Mouse (Mus musculus) common myeloid progenitor, adult 5-6 weeks (primary cell): ENCODE results near the gene Scn5a. TPM values are rescaled to one million over a fixed set of nuclear protein-coding genes. Genes with fewer than 3 reads are reported as not detected.

Experiments used
- ATAC-seq: replicated peaks from 2 replicates; pipeline ENCODE4 v1.8.0; 2016; ENCODE audit warnings: low read depth, mild to moderate bottlenecking, moderate TSS enrichment, inconsistent platforms; ENCODE audit not compliant: poor library complexity, severe bottlenecking
- total RNA-seq: library from RNA; stranded (forward); fragments of 200-1000, 187-1606 nt; gene quantifications from 2 replicates; pipeline ENCODE4 v1.2.3, GENCODE M21; 2017

The Scn5a gene
- total RNA-seq, 1 experiment from 2014 or later: not detected

DNA sequence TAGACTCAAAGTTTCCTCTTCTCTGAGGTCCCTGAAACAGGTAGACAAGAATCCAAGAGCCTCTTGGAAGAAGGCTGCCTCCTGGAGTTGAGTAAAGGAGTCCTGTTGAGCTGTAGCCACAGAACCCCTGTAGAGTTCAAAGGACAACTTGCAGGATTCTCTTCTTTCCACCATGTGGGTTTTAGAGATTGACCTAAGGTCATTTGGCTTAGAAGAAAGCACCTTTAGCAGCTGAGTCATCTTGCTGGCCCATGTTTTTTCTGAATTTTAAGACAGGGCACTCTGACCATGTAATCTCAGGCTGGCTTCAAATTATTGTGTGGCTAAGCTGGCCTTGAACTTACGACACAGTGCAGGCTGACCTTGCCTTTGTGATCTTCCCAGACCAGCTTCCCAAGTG, 105.8 kb downstream of the Scn5a start:
- ATAC-seq: no peak

DNA sequence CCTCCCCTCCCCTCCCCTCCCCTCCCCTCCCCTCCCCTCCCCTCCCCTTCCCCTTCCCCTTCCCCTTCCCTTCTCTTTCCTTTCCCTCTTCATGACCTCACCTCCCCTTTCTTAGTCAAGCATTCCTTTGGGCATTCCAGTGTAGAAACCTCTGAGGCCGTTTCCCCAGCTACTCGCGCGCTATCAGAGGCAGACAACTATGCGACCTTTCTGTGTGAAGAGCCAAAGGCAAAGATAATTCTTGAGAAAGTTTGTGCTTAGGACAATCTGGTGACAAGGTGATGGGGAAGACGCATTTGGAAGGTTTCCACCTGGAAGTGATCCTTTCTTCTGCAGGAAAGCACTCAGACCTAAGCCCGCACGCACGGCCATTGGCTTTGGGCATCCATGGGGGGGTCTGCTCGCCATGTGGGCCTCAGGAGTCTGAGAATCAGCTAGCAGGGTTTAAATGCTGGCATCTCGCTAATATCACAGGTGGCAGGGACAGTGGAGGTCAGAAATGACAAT, 106.4 kb downstream of the Scn5a start:
- ATAC-seq: no peak

DNA sequence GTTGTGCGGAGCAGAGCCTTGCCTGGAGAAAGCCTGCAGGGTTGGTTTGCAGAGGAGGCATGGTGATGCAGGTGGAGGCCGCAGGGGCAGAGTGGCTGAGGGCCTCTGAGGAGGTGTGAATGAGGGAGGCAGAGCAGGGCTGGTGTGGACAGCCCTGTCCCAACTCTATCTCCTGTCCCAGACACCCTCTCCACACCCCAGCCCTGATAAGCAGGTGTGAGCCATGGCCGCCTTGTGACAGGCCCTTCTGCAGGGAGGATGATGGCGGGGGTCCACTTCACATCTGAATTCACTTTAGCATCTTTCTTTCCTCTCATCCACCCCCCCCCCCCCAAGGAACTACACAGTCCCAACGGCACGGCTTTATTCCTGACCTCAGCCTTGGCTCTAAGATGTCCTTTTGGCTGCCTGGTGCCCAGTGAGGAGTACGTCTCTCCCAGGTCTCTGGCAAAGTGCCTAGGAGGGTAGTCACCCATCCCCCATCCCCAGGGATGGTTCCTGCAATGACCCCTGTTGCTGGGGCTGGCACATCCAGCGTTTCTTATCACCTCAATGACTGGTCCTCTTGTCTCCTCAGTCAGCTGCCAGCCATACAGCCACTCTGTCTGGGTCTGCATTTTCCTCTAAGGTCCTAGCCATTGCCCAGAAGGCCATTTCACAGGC, 109.0 kb downstream of the Scn5a start:
- ATAC-seq: 0 out of 2 replicates have a peak, but pooled peaks have one; percentile 21

DNA sequence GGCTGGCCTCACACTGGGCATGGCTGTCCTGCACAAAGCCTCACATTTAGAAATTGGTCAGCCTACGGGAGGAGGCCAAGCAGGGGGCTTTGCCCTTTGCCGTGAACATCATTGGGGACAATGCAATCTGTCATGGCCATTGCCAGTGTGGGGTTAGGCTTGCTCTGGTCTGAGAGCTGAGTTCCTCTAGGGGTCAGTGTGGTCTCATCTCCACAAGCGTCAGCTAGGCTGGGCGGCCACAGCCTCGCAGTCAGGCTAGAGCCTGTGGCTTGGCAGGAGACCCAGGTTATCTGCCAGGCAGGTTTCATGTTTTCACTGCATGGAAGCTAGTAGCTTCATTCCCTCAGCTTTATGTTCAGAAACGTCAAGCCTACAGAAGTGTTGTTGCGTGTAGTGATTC, 113.2 kb downstream of the Scn5a start:
- ATAC-seq: peak; percentile 88

DNA sequence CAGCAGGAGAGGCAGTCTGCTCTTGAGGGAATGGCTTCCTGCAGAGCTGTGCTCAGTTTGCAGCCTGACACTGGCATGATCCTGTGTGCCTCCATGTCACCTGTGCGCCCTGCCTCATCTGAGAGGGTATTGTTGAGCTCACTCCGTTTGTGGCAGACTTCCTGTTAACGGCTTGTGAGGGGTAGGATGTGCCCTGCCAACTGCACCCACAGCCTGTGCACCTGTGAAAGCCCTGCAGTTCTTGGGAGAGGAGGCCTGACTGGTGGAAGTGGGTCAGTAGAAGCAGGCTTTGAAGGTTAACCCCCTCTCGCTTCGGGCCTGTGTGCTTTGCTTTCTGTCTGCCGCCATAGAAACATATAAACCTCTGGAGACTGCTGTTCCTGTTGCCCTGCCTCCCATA, 113.8 kb downstream of the Scn5a start:
- no peak for ATAC-seq

DNA sequence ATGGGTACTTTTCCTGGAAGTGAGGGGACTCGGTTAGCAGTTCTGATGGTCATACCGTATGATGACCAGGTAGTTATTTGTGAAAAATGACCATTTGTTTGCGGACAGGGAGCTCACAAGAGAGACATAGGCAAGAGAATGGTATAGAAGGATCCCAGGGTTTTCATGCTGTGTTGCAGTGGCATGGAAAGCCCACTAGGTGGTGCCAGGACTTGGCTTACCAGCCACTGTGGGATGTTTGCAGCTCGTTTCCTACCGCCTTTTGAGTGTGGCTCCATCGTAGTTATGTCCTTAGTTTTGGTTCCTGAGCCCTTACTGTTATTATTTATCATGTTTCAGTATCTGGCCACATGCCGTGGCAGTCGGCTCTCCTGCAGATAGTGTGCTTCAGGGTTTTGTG, 118.4 kb downstream of the Scn5a start:
- ATAC-seq: peak; percentile 92

DNA sequence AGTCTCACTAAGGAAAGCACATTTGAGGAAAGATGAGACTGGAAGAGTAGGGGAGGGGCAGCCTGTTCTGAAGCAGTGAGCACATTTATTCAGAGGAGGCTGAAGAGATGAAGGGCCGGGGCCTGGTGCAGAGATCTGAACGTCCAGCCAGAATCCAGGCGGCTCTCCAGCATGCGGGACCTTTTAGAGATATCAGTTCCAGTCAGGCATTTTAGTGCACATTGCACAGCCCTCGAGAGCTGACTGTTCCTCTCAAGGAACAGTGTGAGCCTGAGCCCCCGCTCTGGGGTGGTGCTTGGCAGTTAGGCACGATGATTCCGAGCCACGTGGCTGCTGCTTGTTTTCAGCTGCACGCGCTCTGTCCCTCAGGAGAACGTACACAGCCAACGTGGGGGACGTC, 121.7 kb downstream of the Scn5a start:
- no peak for ATAC-seq

DNA sequence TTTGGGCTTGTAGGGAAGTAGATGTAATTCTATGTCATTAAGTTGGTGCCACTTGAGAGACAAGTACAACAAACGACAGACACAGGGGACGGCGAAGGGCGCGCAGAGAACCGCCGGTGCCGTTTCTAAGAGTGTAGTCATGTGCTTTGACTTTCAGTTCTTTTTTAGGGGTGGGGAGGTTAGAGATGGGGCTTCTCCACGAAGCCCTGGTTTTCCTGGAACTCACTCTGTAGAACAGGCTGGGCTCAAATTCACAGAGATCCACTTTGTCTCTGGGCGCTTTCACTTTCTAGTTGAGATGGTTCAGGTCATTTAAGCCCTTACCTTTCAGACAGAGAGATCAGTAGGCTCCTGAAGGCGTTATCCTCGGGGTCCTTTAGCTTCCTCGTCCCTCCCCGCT, 122.8 kb downstream of the Scn5a start:
- ATAC-seq: no peak

DNA sequence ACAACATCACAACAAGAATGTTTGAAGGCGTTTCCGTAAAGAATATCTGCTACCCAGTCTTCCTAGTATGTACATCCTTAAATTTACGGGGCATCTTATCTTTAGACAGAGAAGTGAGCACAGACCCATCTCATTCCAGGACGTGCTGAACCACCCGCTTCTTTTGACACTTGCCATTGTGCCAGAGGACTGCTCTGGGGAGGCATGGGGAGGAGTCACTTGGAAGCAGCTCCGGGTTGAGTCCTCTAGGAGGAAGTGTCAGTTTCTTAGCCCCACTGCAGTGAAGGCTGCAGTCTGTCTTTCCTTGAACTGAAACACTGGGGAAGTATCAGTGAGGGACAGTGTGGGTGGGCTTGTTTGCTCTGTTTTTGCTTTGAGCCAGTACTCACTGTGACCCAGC, 133.1 kb downstream of the Scn5a start:
- ATAC-seq: peak; percentile 74

DNA sequence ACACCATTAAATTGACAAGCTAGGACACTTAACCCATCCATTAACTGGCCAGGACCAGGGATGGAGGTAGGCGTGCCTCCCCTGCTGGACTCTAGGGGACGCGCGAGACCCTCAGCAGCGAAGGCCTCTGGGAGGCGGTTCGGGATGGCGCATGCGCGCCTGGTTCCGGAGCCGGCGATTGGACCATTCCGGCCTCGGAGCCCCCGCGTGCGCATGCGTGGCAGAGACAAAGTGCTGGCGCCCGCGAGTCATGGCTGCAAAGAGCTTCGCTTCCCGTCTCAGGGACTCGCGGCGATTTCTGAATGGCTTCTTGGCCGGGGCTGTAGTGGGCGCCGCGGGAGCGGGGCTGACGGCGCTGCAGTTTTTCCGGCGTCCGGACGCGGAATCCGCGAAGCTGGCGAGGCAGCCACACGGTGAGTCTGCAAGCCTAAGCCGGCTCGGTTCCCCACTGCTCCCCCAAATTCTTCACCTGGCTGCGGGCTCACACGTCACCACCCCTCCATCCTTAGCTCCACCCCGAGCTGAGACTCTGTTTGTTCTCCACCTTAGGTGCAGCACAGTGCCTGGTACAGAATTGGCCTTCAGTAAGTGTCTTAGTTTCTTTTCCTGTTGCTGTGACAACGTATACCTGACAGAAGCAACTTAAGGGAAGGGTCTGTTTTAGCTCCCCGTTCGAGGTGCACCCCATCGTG, 133.9 kb downstream of the Scn5a start, which contains the start of gene Exog:
Gene Exog, plus strand, starts transcription at position 206 of the 692 bp plus-strand sequence.
- peak; percentile 97 for ATAC-seq

DNA sequence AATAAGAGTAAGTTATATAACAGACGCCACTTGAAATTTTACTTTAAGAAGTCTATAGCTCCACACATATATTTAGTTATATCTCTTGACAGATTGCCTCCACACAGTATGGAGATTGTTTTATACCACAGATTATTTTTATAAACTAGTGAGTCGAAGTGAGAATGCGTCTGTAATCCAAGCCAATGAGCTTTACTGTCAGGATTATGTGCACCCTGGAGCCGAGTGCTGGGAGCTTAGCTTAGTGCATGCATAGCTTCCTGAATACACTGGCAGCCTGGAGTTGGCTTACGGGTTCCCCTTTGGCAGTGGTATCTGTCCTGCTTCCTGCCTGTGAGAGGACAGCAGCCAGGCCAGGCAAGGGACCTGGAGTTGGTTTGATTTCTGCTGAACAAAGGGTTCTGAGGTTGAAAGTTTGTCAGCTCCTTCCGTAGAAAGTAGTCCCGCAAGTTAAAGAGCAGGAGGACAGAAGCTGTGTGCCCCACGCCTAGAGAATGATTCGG, 140.3 kb downstream of the Scn5a start:
- no peak for ATAC-seq

DNA sequence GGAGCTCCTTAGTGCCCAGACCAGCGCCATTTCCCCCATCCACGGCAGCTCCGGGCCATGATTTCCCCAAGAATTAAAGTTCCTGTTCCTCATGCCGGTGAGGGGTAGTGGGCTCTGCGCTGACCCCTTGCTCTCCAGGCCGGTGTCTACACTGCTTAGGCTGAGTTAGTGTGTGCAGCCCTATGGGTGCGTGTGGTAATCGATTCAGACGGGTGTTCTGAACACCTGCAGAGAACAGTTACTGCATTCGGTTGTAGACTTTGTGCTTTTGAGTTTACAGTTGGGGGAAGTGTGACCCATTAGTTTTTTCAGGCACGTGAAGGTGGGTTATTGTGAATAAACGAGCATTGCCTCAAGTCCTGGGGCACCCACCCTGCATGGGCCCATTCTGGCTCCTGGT, 140.8 kb downstream of the Scn5a start:
- no peak for ATAC-seq

DNA sequence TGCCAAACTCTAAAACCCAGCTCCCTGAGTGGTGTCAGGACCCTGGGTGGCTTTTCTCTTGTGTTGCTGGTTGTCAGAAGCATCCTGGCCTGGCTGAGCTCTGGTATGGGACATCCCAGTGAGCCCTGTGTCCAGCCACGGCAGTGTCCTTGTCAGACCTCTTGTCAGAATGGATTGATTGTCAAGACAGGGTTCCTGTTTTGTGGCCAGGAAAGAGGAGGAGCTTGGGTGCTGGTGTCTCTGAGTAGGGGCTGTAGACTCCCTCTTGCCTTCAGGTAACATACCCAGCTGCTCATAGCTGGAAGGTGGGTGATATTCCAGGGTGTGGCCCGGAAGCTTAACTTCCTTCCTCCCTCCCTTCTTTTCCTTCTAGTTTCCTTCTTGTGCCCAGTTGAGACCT, 143.0 kb downstream of the Scn5a start:
- peak; percentile 58 for ATAC-seq

Other genes with a start within 250 kb of the Scn5a start
- 20.1 and 23.1 TPM in 2 replicates for gene Acaa1a, start 239.3 kb downstream of the Scn5a start, total RNA-seq
- 13.9 and 18.7 TPM in 2 replicates for gene Myd88, start 237.6 kb downstream of the Scn5a start, total RNA-seq
- 5.3 TPM in 2 replicates for gene Xylb, start 221.6 kb downstream of the Scn5a start, total RNA-seq
- not detected in 2 replicates for gene Slc22a14, start 213.5 kb downstream of the Scn5a start, total RNA-seq
- 1.3 and 1.6 TPM in 2 replicates for gene Acvr2b, start 176.9 kb downstream of the Scn5a start, total RNA-seq
- 5.7 and 6.9 TPM in 2 replicates for gene Exog, start 134.1 kb downstream of the Scn5a start, total RNA-seq
- gene Scn10a, start 140.3 kb upstream of the Scn5a start, total RNA-seq: not detected in 2 replicates
- gene Scn11a, start 246.4 kb upstream of the Scn5a start, total RNA-seq: not detected in 2 replicates